Comparison of ENCODE assay signal across 16 mouse cellular contexts in genomic region chr5:41204417-41204816, GRCm38 (mm10).
DNase-seq lines count a peak whose midpoint lies in the region; ATAC-seq and TF ChIP-seq lines count a peak whose summit lies in the region.
"Had no signal": no experiment of that assay in that cellular context is flagged by ENCODE, and none has a peak within 500 bp of the region (broad histone marks: within the 10 kb centered on the region; RNA-seq: fewer than 3 reads in every experiment).

No protein-coding gene starts in this region.

- H3K27me3 ChIP-seq in limb, embryonic 12.5 days: no peaks in the 10 kb centered on the region
- no peaks in the 10 kb centered on the region for H3K27me3 ChIP-seq in limb, embryonic 10.5 days (ENCODE audit: low read depth, poor library complexity, severe bottlenecking)
- H3K27me3 ChIP-seq in limb, embryonic 14.5 days (ENCODE audit: control insufficient read depth, insufficient read depth, low read length): no peaks in the 10 kb centered on the region
- H3K27me3 ChIP-seq: forebrain, embryonic 15.5 days; heart, embryonic 13.5 days; hindbrain, embryonic 15.5 days had no signal

- H3K36me3 ChIP-seq in limb, embryonic 12.5 days: no peaks in the 10 kb centered on the region
- no peaks in the 10 kb centered on the region for H3K36me3 ChIP-seq in limb, embryonic 10.5 days
- H3K36me3 ChIP-seq in limb, embryonic 14.5 days (ENCODE audit: control insufficient read depth, insufficient read depth, low read length): no peaks in the 10 kb centered on the region
- H3K36me3 ChIP-seq: forebrain, embryonic 15.5 days; heart, embryonic 13.5 days; hindbrain, embryonic 15.5 days had no signal

- H3K4me2 ChIP-seq in limb, embryonic 12.5 days: no peak overlapping the region
- no peak overlapping the region for H3K4me2 ChIP-seq in limb, embryonic 14.5 days (replicated peaks; ENCODE audit: low read depth, low read length, severe bottlenecking)
- H3K4me2 ChIP-seq: forebrain, embryonic 15.5 days; heart, embryonic 13.5 days; hindbrain, embryonic 15.5 days had no signal

- H3K9ac ChIP-seq in limb, embryonic 12.5 days (replicated peaks): no peak overlapping the region
- H3K9ac ChIP-seq in limb, embryonic 14.5 days (ENCODE audit: low read depth, low read length, severe bottlenecking): no peak overlapping the region
- H3K9ac ChIP-seq: forebrain, embryonic 15.5 days; heart, embryonic 13.5 days; hindbrain, embryonic 15.5 days had no signal

- peak; percentile 73; the same call in 1 of the 2 replicates for ATAC-seq in limb, embryonic 12.5 days (ENCODE audit: insufficient number of reproducible peaks, insufficient read depth, low FRiP score, low TSS enrichment, low read depth)
- ATAC-seq in limb, embryonic 14.5 days (ENCODE audit: low FRiP score, low read depth): no peak
- no peak for ATAC-seq in cerebellum, adult (ENCODE audit: insufficient number of reproducible peaks, low FRiP score, low TSS enrichment)
- ATAC-seq: forebrain, embryonic 15.5 days; intestine, embryonic 16.5 days had no signal

- H3K4me3 ChIP-seq in limb, embryonic 12.5 days (replicated peaks): no peak overlapping the region
- H3K4me3 ChIP-seq in limb, embryonic 10.5 days: no peak overlapping the region
- no peak overlapping the region for H3K4me3 ChIP-seq in limb, embryonic 14.5 days (replicated peaks; ENCODE audit: low read length)
- H3K4me3 ChIP-seq: forebrain, embryonic 15.5 days; heart, embryonic 13.5 days; hindbrain, embryonic 15.5 days had no signal

- H3K4me1 ChIP-seq in limb, embryonic 12.5 days (replicated peaks): peaks cover 9% of the 10 kb centered on the region; the same call in 1 of the 2 replicates
- no peaks in the 10 kb centered on the region for H3K4me1 ChIP-seq in limb, embryonic 10.5 days
- peaks cover 12% of the 10 kb centered on the region for H3K4me1 ChIP-seq in limb, embryonic 14.5 days (ENCODE audit: control insufficient read depth, insufficient read depth, low read length)
- H3K4me1 ChIP-seq: forebrain, embryonic 15.5 days; heart, embryonic 13.5 days; hindbrain, embryonic 15.5 days had no signal

- no peaks in the 10 kb centered on the region for H3K9me3 ChIP-seq in limb, embryonic 12.5 days
- no peaks in the 10 kb centered on the region for H3K9me3 ChIP-seq in limb, embryonic 10.5 days (replicated peaks)
- no peaks in the 10 kb centered on the region for H3K9me3 ChIP-seq in limb, embryonic 14.5 days (ENCODE audit: control insufficient read depth, low read length)
- H3K9me3 ChIP-seq: forebrain, embryonic 15.5 days; heart, embryonic 13.5 days; hindbrain, embryonic 15.5 days had no signal

- 0 out of 2 replicates have a peak overlapping the region, but pooled peaks have one; percentile 35 for H3K27ac ChIP-seq in limb, embryonic 12.5 days
- no peak overlapping the region for H3K27ac ChIP-seq in limb, embryonic 10.5 days
- H3K27ac ChIP-seq in limb, embryonic 14.5 days (replicated peaks; ENCODE audit: low read depth, low read length): 0 out of 2 replicates have a peak overlapping the region, but pooled peaks have one; percentile 44
- H3K27ac ChIP-seq: forebrain, embryonic 15.5 days; heart, embryonic 13.5 days; hindbrain, embryonic 15.5 days had no signal

- TF ChIP-seq POLR2A in limb, embryonic 14.5 days (IDR thresholded peaks at IDR 0.05; ENCODE audit: borderline replicate concordance, extremely low read depth, insufficient read depth, insufficient read length): no peak

- peak; percentile 21 for DNase-seq in adrenal gland, postnatal 10 days
- no peak for DNase-seq in adrenal gland, adult 18-20 months (ENCODE audit: low spot score in 2 of 2)
- DNase-seq in limb, embryonic 10.5 days (ENCODE audit: low spot score): no peak
- DNase-seq in limb, embryonic 14.5 days (ENCODE audit: low spot score): peak; percentile 51
- DNase-seq in urinary bladder, adult 2 months (ENCODE audit: low spot score): no peak
- DNase-seq: cerebellum, adult 2 months; cerebellum, postnatal 10 days; gastrocnemius, postnatal 36 days; heart, adult 11 months; heart, postnatal 36 days had no signal

Comparison
In these comparisons a context has a peak if more than half of its experiments do, and no peak if none do; other contexts are left out.
1. DNase-seq: peak in adrenal gland, postnatal 10 days (single experiment) and limb, embryonic 14.5 days (single experiment); none in adrenal gland, adult 18-20 months (0 of 2), limb, embryonic 10.5 days (single experiment) and urinary bladder, adult 2 months (single experiment).